Mouse (Mus musculus): ENCODE data around the gene Cog5.

DNA sequence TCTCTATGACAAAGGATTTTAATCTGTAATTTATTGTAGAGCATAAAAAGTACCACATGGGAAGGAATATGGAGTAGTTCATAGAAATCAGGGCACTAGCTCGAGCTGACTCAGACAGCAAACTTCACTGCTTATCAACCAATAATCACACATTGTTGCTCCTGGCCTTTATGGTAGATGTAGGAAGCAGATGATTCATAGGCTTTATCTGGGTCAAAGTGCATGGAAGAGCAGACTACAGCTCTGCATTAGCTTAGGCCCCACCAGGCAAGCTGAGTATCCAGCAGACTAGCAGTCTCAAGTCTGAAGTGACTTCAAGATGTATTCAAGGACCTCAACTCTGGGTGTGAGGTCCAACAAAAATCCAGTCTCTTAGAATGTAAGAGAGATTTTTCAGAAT is 228.1 kb downstream of the Cog5 start:
- no peak for TF ChIP-seq POLR2A (IDR thresholded peaks at IDR 0.05; ENCODE audit: low read depth, low read length)
- no peak for TF ChIP-seq CTCF (IDR thresholded peaks at IDR 0.05; ENCODE audit: extremely low read depth, insufficient read length, insufficient replicate concordance, low read depth, low read length)

All from small intestine, adult 2 months (tissue).